Mouse (Mus musculus): Measurements from ENCODE around the gene Usp54.

- no peak for TF ChIP-seq ZNF384 (IDR thresholded peaks at IDR 0.05; ENCODE audit: low read depth, low read length)
- TF ChIP-seq MAFK (IDR thresholded peaks at IDR 0.05; ENCODE audit: insufficient read depth, low read depth, low read length), result no peak
- no peak for TF ChIP-seq ZC3H11A (IDR thresholded peaks at IDR 0.05; ENCODE audit: borderline replicate concordance, low read depth, low read length)
- TF ChIP-seq HCFC1 (IDR thresholded peaks at IDR 0.05; ENCODE audit: borderline replicate concordance, insufficient read depth, low read length), result no peak
- no peak for TF ChIP-seq CHD2 (IDR thresholded peaks at IDR 0.05; ENCODE audit: low read depth, low read length)
Observed at GRCm38 (mm10) chr14:20656361-20656760, 15.5 kb upstream of the Usp54 start, which contains the start of gene Myoz1.
